Mouse (Mus musculus): ENCODE results near the gene Reln. TPM values are rescaled to one million over a fixed set of nuclear protein-coding genes. Genes with fewer than 3 reads are reported as not detected.

The Reln gene
- polyA plus RNA-seq, 1 experiment from 2014 or later, result 3.8 TPM

GRCm38 (mm10) chr5:22024108-22024507 is 320.4 kb downstream of the Reln start:
- H3K4me1 ChIP-seq, result no peaks in the 10 kb centered on the region
- no peak overlapping the region for H3K4me3 ChIP-seq
- no peaks in the 10 kb centered on the region for H3K27me3 ChIP-seq
- no peak overlapping the region for H3K9ac ChIP-seq
- 45% methylated on average over 3 of the region's 3 CpGs for WGBS
- H3K27ac ChIP-seq, result no peak overlapping the region
- ATAC-seq (ENCODE audit: insufficient number of reproducible peaks, low FRiP score, low TSS enrichment, low read depth), result no peak
- no peaks in the 10 kb centered on the region for H3K9me3 ChIP-seq
- H3K4me2 ChIP-seq, result no peak overlapping the region
- no peaks in the 10 kb centered on the region for H3K36me3 ChIP-seq

- Histone ChIP-seq H3K4me3 (no peak overlapping the region), H3K27me3 (no peaks in the 10 kb centered on the region), H3K27ac (no peak overlapping the region), H3K9ac (no peak overlapping the region), H3K4me2 (no peak overlapping the region), H3K36me3 (no peaks in the 10 kb centered on the region), H3K9me3 (no peaks in the 10 kb centered on the region), H3K4me1 (no peaks in the 10 kb centered on the region)
- ATAC-seq (ENCODE audit: insufficient number of reproducible peaks, low FRiP score, low TSS enrichment, low read depth), result no peak
- 81% methylated on average over 3 of the region's 3 CpGs for WGBS
These were observed 326.6 kb downstream of the Reln start for GRCm38 (mm10) chr5:22017896-22018295.

- no peaks in the 10 kb centered on the region for H3K4me1 ChIP-seq
- WGBS, result 73% methylated on average over 3 of the region's 3 CpGs
- no peak for ATAC-seq (ENCODE audit: insufficient number of reproducible peaks, low FRiP score, low TSS enrichment, low read depth)
- H3K9me3 ChIP-seq, result no peaks in the 10 kb centered on the region
- no peak overlapping the region for H3K4me3 ChIP-seq
- no peak overlapping the region for H3K4me2 ChIP-seq
- no peak overlapping the region for H3K9ac ChIP-seq
- H3K36me3 ChIP-seq, result no peaks in the 10 kb centered on the region
- H3K27me3 ChIP-seq, result no peaks in the 10 kb centered on the region
- H3K27ac ChIP-seq, result no peak overlapping the region
These were observed 330.0 kb downstream of the Reln start for GRCm38 (mm10) chr5:22014459-22014858.

GRCm38 (mm10) chr5:22009142-22009541 is 335.4 kb downstream of the Reln start:
- no peak overlapping the region for H3K4me3 ChIP-seq
- ATAC-seq (ENCODE audit: insufficient number of reproducible peaks, low FRiP score, low TSS enrichment, low read depth), result no peak
- H3K27ac ChIP-seq, result no peak overlapping the region

DNA sequence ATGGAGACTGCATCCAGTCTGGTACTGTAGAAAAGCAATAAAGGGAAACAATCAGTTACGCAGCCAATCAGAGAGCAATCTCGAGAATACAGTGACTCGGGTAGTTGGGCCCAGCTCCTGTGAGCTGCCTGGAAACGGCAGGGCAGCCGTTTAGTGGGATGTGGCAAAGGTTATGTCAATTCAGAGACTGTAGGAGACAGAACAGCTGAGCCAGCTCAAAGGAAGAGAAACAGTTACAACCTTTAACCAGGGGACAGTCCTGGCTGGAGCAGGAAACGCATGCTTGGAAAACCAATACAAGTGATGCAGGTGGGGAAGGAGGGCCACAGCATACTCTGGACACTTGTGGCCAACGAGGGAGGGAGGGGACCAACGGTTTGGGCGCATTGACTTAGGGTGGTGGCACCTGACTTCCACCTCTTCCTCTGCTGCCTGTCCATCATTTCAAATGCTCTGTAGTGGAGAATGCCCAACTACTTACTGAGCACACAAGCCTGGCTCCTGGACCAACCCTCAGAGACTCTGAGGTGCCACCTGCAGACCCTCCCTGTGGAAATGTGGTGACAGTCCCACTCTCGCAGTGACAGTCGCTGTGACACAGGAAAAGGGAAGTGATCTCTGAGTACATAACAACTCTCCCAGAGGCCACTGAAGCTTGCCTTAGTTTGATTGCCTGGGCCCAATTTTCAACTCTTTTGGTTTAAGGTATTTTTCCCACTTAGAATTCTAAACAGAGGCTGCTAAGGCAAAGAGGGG is 337.0 kb downstream of the Reln start:
- 63% methylated on average over 11 of the region's 11 CpGs for WGBS
- no peaks in the 10 kb centered on the region for H3K36me3 ChIP-seq
- no peak overlapping the region for H3K27ac ChIP-seq
- no peak for ATAC-seq (ENCODE audit: insufficient number of reproducible peaks, low FRiP score, low TSS enrichment, low read depth)
- no peak overlapping the region for H3K4me2 ChIP-seq
- no peaks in the 10 kb centered on the region for H3K4me1 ChIP-seq
- no peak overlapping the region for H3K9ac ChIP-seq
- no peaks in the 10 kb centered on the region for H3K9me3 ChIP-seq
- no peaks in the 10 kb centered on the region for H3K27me3 ChIP-seq
- no peak overlapping the region for H3K4me3 ChIP-seq

More at GRCm38 (mm10) chr5:22009142-22009541, 335.4 kb downstream of the Reln start:
- Histone ChIP-seq H3K4me1 (no peaks in the 10 kb centered on the region), H3K27me3 (no peaks in the 10 kb centered on the region), H3K4me2 (no peak overlapping the region), H3K9ac (no peak overlapping the region), H3K9me3 (no peaks in the 10 kb centered on the region), H3K36me3 (no peaks in the 10 kb centered on the region)
- WGBS, result 78% methylated on average over 8 of the region's 8 CpGs

- Histone ChIP-seq H3K4me2 (no peak overlapping the region), H3K36me3 (no peaks in the 10 kb centered on the region), H3K4me3 (no peak overlapping the region), H3K9me3 (no peaks in the 10 kb centered on the region), H3K9ac (no peak overlapping the region), H3K27ac (no peak overlapping the region), H3K27me3 (no peaks in the 10 kb centered on the region), H3K4me1 (no peaks in the 10 kb centered on the region)
- ATAC-seq (ENCODE audit: insufficient number of reproducible peaks, low FRiP score, low TSS enrichment, low read depth), result no peak
- 72% methylated on average over 4 of the region's 4 CpGs for WGBS
These were observed 340.6 kb downstream of the Reln start for GRCm38 (mm10) chr5:22003858-22004257.

DNA sequence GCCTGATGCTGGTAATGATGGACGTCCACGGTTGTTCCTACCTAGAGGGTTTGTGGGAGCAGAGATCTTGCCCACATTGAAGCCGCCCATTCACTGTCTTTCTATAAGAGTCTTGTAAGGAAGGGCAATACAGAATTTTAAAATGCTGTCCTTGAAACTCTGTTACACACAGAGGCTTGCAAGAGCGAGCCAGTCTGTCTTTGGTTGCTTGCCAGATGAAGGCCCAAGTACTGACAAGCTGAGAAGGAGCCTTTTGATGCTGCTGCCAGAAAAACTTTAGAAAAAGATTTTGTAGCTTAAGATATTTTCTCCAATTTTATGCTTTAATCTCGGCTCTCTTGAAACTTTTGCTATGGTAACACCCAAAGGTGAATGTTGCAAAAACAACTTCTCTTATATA is 356.8 kb downstream of the Reln start:
- Histone ChIP-seq H3K4me3 (no peak overlapping the region), H3K4me2 (no peak overlapping the region), H3K9me3 (no peaks in the 10 kb centered on the region), H3K27ac (no peak overlapping the region), H3K27me3 (no peaks in the 10 kb centered on the region), H3K36me3 (no peaks in the 10 kb centered on the region), H3K4me1 (no peaks in the 10 kb centered on the region), H3K9ac (no peak overlapping the region)
- 74% methylated on average over 5 of the region's 5 CpGs for WGBS
- ATAC-seq (ENCODE audit: insufficient number of reproducible peaks, low FRiP score, low TSS enrichment, low read depth), result no peak

DNA sequence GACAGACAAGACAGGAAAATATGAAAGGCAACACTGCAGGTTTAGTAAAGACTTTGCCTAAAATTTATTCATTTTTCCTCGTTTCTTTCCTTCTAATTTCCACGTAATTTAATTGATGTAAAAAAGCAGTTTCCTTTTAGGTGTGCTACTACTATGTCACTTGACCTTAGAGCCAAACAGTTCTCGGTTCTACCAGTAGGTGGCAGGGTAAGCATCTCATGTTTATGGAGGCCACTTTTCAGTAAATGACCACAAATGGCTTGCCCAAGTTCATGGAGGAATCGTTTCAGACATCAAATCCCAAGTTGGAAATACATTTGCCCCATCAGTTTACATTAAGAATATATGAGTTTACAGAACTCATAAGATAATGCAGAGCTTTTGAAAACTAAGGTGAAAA is 358.2 kb downstream of the Reln start:
- no peak overlapping the region for H3K4me2 ChIP-seq
- ATAC-seq (ENCODE audit: insufficient number of reproducible peaks, low FRiP score, low TSS enrichment, low read depth), result no peak
- WGBS, result 43% methylated on average over 4 of the region's 4 CpGs
- H3K27me3 ChIP-seq, result no peaks in the 10 kb centered on the region
- no peak overlapping the region for H3K9ac ChIP-seq
- no peak overlapping the region for H3K4me3 ChIP-seq
- no peaks in the 10 kb centered on the region for H3K4me1 ChIP-seq
- no peaks in the 10 kb centered on the region for H3K36me3 ChIP-seq
- H3K27ac ChIP-seq, result no peak overlapping the region
- no peaks in the 10 kb centered on the region for H3K9me3 ChIP-seq

GRCm38 (mm10) chr5:21983021-21983667 is 361.4 kb downstream of the Reln start:
- Histone ChIP-seq H3K4me2 (no peak overlapping the region), H3K36me3 (no peaks in the 10 kb centered on the region), H3K9ac (no peak overlapping the region), H3K27ac (no peak overlapping the region), H3K4me1 (no peaks in the 10 kb centered on the region), H3K9me3 (no peaks in the 10 kb centered on the region), H3K4me3 (no peak overlapping the region), H3K27me3 (no peaks in the 10 kb centered on the region)
- ATAC-seq (ENCODE audit: insufficient number of reproducible peaks, low FRiP score, low TSS enrichment, low read depth), result no peak
- 74% methylated on average over 3 of the region's 3 CpGs for WGBS

DNA sequence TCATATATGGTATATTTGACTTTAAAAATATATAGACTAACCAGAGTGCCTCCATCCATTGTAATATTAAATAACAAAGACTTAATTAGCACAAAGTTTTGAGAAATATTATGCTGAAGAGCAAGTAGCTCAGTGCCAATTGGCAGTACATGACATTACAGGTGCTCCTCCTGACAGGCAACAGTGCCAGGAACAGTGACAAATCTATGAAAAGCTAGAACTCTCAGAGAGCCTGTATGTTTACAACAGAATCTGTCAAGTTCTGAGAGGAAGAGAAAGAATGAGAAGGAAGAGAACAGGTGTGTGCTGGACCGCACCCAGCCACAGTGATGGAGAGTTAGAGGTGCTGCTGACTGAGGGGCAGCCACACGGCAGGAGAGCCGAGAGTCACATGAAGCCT is 363.3 kb downstream of the Reln start:
- Histone ChIP-seq H3K27me3 (no peaks in the 10 kb centered on the region), H3K9me3 (no peaks in the 10 kb centered on the region), H3K4me3 (no peak overlapping the region), H3K27ac (no peak overlapping the region), H3K36me3 (no peaks in the 10 kb centered on the region), H3K9ac (no peak overlapping the region), H3K4me1 (no peaks in the 10 kb centered on the region), H3K4me2 (no peak overlapping the region)
- ATAC-seq (ENCODE audit: insufficient number of reproducible peaks, low FRiP score, low TSS enrichment, low read depth), result no peak
- 89% methylated on average over 3 of the region's 3 CpGs for WGBS

DNA sequence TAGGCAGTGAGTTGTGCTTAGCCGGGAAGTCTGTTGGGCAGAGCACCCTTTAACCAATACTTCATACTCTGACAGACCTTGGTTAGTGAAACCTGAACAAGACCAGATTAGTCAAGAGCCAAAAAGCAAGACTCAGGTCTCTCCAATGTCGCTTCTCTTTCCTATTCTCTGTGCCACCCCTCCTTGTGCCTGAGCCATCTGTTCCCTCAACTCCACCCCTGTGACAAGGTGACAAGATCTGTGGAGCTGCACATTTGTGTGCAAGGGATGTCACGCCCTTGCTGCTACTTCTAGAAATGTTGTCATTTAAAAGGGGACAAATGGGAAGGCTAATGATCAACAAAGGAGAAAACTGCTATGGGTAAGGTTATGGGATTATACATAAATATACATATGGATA is 364.0 kb downstream of the Reln start:
- Histone ChIP-seq H3K4me3 (no peak overlapping the region), H3K9ac (no peak overlapping the region), H3K4me1 (no peaks in the 10 kb centered on the region), H3K36me3 (no peaks in the 10 kb centered on the region), H3K9me3 (no peaks in the 10 kb centered on the region), H3K27me3 (no peaks in the 10 kb centered on the region), H3K27ac (no peak overlapping the region), H3K4me2 (no peak overlapping the region)
- ATAC-seq (ENCODE audit: insufficient number of reproducible peaks, low FRiP score, low TSS enrichment, low read depth), result no peak
- 76% methylated on average over 3 of the region's 3 CpGs for WGBS

DNA sequence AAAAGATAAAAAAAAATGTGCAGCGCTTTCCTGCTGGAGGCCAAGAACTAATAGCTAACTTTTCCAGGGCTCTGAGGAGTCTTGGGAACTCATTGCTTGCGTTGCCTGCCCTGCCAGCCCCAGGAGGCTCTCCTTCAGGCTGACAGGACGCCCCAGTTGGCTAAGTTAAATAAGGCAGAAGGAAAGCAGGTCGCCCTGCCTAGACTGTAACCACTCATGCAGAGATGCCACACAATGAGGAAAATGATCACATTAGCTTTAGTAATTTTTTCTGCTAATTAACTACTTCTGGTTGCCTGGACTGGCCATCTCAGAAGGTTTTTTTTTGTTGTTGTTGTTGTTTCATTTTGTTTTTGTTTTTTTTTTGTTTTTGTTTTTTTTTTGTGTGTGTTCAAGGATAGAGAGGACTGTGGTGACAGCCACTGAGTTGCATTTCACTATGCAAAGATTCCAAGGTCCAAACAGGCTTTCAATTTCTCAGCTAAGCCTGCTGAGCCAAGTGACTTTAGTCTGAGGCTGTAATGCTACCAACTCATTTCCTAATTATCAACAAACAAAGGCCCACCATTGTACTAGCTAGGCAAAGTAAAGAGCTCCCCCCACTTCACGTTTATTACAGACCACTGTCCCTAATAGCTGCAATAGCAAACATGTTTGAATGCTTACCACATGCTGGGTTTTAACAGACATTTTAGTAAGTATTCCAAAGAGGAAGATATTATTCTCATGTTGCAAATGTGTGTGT is 371.1 kb downstream of the Reln start:
- Histone ChIP-seq H3K36me3 (no peaks in the 10 kb centered on the region), H3K9ac (no peak overlapping the region), H3K4me1 (no peaks in the 10 kb centered on the region), H3K4me3 (no peak overlapping the region), H3K4me2 (no peak overlapping the region), H3K27ac (no peak overlapping the region), H3K27me3 (no peaks in the 10 kb centered on the region), H3K9me3 (no peaks in the 10 kb centered on the region)
- WGBS, result 33% methylated on average over 5 of the region's 5 CpGs
- no peak for ATAC-seq (ENCODE audit: insufficient number of reproducible peaks, low FRiP score, low TSS enrichment, low read depth)

Measured in limb, embryonic 15.5 days (tissue).